Mouse (Mus musculus) G1E-ER4 (cell line): ENCODE results near the gene Ppp1r11. TPM values are rescaled to one million over a fixed set of nuclear protein-coding genes. Genes with fewer than 3 reads are reported as not detected.

Experiments used
- GATA1 ChIP-seq: IDR thresholded peaks from one replicate; pipeline ENCODE4 v1.8.0; 2012; ENCODE audit warnings: low read length, inconsistent platforms
- polyA plus RNA-seq: library from polyadenylated mRNA; stranded (reverse); fragments of >175 nt; gene quantifications from 2 replicates; pipeline ENCODE4 v1.2.3, GENCODE M21; 2012

The Ppp1r11 gene
- 252 and 445 TPM in 2 replicates for polyA plus RNA-seq

DNA sequence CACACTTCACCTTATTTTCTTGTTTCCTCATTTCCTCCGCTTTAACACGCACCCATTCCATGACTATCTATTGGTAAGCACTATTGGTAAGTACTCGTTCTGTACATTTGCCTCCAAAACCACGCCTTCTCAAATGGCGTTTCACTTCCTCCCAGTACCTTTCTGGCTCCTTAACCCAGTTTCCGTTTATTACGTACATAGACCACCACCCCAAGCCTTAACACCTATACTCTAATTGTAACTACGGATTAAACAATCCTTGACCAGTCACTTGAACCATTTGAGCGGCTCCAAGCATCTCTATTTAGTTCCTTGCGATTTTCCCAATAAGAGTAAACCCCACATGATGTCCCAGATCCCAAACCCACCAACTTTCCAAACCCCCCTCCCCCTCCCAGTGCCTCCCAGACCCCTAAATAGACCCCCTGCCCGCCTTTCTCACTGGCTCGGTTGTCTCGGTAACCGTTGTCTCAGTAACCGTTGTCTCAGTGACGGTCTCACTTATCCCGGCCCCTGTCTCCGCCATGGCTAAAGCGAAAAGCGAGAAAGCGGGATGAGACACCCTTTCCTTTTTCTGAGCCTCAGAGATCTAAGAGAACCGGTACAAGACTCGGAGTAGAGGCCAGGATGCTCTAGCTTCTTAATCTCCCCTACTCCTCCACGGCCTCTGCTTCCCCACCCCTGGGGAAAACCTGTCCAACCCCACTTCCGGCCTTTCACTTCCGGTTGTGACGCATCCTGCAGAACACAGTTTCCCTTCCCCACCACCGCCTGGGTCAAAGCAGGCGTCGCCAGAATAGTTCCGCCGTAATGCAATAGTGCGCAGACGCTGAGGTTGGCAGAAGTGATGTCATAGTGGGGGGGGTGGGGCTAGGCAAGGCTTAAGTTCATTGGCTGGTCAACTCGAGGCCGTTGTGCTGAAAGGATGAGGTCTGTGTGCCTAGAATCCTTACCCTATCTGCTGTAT lies at the start of gene Ppp1r11:
TSS of gene Ppp1r11 (minus strand) at position 761 of the 967 bp plus-strand sequence.
- no peak for TF ChIP-seq GATA1

DNA sequence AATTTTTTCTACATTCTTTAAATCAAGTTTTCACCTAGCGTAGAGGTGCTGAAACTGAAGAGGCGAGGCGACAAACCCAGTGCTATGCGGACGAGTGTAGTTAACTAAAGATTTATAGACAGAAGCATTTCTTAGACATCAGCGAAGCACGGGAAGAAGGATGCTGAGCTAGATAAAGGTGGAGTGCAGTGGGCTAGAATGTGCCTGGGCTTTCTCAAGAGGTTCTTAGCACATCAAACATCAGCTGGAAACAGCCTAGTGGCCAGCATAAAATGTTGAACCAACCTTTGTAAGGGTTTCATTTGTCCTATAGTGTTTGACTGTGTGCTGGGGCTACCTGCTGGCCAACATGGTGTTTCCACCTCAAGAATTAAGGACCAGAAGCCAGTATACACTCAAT lies 49.3 kb upstream of the Ppp1r11 start, which contains the start of gene Zfp57:
TSS of gene Zfp57 (plus strand) at position 301 of the 400 bp plus-strand sequence.
- TF ChIP-seq GATA1 = no peak

DNA sequence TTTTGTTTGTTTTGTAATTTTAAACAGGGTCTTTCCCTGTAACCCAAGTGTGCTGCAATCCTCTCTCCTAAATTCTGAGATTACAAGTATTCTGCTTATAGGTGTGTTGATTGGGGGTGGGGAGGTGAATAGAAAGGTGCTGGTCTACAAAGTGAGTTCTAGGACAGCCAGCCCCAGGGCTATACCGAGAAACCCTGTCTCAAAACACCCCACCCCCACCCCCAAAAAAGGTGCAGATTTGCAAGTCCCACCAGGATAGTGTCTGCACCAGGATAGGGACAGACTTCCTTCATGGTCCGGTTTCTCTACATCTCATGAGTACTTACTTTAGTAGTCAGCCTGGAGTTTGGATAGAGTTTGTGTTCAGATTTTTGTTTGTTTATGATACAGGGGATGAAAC lies 46.9 kb upstream of the Ppp1r11 start:
- TF ChIP-seq GATA1 = no peak

DNA sequence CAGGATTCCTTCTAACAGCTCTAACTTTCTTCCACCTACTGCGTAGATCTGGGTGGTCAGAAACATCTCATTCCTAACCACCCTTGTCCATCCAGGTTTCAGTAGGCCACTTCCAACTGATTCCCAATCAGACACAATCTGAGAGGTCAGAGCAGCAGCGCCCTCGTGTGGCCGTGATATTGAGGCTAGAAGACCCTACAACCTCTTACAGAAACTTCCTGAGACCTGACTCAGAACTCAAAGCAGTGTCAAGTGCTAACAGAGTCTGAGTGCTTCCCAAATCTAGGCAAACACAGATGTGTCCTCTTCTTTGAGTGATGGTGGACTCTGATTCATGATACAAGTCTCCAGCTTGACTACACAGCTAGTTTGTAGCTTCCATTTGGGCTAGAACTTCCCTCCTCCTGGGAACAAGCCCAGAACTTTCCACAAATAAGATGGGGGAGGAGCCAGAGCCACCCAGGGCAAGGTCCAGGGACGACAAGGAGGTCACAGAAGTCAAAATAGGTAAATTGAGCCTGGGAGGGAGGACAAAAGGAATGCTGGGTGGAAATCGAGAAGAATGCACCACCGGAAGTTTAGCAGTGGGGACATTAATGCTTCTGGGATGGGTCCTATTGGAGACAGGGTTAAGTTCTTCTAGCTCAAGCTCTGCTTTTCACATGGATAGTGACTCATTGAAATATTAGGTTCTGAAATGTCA lies 45.6 kb upstream of the Ppp1r11 start:
- no peak for TF ChIP-seq GATA1

DNA sequence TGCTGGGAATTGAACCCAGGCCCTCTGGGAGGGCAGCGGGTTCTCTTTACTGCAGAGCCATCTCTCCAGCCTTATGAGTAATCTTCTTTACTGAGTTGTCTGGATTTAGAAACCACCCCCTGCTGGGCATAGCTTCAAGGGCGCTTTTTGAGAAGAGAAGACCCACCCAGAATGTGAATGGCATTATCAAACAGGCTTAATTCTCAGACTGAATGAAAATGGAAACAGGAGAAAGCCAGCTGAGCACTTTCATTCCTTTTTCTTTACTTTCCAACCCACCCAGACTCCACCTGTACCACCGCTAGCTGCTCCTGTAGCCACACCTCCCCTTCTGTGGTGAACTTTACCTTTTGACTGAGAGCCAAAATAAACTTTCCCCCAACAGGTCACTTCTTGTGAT lies 43.9 kb upstream of the Ppp1r11 start:
- TF ChIP-seq GATA1 = no peak

DNA sequence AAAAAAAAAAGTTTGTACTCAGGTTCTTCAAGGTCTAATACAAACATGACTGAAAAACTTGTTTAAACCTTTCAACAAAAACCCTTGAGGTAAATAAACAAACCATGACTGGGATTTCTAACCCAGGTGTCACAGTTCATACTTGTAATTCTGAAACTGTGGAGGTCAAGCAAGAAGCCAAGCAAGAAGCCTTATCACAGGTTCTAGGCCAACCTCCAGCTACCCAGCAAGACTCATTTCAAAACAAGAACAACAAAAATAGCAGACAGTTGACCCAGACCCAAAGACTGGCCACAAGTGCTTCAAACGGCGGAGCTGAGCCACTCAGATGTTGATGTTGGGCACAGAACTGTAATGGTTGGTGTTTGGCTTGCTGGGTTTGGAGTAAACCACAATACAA lies 43.0 kb upstream of the Ppp1r11 start:
- TF ChIP-seq GATA1 = no peak

DNA sequence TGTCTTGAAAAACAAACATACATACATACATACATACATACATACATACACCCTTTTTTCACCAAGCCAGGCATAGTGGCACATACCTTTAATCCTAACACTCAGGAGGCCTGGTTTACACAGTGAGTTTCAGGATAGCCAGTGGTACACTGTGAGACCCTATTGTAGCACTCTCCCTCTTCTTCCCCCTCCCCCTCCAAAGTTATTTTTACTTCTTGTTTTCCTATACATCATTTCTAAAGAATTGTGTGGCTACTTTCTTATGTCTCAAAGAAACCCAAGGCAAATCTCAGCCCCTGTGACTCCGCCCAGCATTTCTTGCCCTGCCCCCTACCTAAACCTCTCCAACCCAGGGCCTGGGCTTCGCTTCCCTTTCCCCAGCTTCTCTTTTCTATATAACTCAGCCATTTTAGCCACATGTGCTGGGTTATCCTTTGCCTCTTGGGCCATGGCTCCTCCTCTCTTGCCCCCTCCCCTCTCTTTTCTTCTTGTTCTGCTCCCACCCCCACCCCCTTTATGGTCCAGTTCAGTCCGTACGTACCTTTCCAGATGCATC lies 42.3 kb upstream of the Ppp1r11 start:
- TF ChIP-seq GATA1 = no peak

DNA sequence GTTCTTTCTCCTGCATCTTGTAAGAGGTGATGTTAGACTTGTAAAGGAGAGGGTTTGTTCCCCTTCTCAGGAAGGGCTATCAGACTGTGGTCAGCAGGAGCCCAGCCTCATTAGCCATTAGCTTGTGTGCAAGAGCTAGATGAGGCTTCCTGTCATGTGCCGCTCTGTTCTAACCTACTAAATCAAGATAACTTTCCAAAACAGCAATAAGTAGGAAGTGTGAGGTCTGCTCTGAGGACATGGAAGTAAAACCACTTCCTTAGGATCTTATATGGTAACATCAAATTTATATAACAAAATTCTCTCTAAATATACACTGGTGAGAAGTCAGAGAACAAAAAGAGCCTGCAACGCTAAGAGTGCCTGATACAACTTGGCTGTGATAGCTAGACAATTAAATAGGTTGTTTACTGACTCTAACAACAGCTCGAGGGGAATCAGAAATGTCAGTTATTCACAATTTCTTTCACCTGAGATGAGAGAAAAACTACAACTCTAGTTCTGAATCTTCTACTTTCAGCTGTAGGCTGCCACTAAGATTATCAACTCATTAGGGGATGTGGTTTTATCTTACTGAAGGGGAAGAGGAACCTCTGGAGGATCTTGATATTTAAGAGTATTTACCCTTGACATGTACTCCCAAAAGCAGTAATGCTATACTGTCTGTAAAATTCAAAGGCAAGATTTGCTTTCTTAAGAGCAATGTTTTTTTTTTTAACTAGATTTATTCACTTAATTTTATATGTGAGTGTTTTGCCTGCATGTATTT lies 41.0 kb upstream of the Ppp1r11 start:
- peak; percentile 19 for TF ChIP-seq GATA1

DNA sequence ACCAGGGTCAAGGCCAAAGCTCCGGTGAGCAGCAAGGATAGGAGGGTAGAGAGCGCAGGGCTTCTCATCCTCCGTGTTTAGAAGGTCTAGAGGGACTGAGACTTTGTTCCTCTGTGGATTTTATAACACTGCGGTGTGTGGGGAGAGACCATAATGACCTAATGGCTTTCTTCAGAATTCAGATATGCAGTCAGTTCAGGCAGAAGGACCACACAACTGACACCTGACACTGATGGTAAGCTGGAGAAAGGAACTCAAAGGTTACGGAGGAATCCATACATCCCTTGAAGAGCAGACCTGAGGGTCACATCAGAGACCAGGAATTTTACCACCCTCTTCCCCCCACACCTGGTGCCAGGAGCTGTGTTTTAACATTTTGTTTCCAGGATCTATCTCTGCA lies 37.9 kb upstream of the Ppp1r11 start, which contains the start of gene H2-M5:
TSS of gene H2-M5 (minus strand) at position 101 of the 400 bp plus-strand sequence.
- TF ChIP-seq GATA1 = no peak

DNA sequence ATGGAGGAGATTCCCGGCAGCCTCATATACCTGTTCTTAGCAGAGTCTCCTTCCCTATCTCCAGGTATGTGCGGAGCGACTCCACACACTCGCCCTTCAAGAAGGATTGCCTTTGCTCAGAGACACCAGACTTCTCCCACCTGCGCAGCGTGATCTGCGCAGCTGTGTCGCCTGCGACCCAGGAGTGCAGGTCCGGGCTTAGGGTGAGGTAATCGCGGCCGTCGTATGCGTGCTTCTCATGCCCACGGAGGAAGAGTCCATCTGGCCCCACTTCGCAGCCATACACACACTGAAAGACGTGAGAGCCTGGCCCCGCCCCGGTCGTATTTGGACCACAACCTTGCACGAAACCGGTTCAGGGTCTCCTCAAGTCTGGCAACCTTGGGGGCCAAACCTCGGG lies 36.9 kb upstream of the Ppp1r11 start:
- no peak for TF ChIP-seq GATA1

DNA sequence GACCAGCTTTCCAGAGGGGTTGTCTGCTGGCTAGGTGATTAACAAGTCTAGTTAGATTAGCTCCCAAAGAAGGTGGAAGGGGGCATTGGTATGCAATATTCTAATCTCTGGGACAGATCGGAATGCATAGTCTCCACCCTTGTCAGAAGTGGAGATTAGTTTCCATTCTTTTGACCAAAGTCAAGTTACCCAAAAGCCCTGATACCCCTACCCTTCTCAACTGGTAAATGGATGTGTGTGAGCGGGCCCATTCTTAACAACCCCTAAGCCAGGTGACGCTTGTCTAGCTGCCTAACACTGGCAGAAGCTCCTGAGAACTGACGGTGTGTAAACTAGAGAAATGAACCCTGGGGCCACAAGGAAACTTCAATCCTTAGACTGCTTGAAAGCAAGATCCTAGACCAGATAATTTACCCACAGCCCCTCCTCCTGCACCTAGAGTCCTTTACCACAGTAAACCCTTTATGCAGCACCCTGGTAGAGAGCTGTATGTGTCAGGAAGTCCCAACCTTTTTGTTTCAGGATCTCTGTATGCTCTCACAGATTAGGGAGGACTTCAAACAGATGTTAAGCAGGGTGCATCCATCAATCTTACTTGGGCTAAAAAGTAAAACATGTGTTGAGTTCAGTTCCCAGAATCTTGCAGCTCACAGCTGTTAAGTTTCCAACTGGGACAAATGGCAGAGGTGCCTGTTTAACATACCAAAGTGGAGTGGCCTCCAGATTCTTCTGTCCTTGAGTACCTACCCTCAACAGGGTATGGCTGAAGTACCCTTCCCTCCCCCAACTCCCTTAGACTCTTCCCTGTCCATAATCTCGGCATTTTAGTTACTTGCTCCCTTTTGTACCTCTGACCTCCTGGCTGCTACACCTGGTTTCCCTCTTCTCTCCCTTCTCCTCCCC lies 31.0 kb upstream of the Ppp1r11 start:
- no peak for TF ChIP-seq GATA1

DNA sequence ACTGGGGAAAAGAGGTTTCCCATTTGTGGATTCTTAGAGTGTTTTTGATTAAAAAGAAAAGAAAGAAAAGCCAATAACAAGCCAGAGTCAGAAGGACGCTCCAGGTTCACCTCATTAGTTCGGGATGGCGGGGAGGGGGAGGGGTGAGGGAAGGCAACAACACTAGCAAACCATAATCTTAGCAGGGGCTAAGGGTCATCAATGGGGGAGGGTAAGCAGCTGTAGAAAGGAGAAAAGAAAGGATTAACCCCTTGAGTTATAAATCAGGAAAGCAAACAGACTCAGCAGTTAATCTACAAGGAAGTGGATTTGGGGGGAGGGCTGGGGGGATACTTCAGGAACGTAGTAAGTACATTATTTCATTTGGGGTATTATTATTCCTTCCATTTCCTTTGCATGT lies 30.3 kb upstream of the Ppp1r11 start:
- TF ChIP-seq GATA1 = no peak

DNA sequence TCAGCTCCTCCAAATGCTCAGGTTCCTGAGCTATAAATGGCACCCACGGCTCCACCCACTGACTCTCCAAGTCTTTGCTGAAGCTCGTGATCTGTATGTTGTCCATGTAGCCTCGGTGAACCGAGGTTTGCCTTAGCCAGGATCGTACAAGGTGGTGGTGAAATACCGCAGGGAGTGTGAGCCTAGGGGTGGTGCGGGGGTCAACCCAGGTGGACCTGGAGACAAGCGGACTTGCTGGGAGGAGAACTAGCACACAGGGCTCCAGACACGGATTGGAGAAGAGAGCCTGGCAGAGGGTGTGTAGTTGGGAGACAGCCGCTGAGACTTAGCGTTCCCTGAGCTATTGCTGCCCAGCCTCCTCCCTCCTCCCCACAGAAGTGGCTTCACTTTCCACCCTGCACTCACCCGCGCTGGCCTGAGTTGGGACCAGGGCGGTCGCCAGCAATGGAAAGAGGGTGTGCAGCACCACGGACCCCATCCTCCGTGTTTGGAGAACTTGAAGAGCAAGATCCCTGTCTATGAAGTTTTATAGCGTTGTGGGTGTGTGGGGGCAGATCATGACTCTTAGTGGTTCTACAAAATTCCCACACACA lies 29.8 kb upstream of the Ppp1r11 start, which contains the start of gene 2410137M14Rik:
TSS of gene 2410137M14Rik (minus strand) at position 17 of the 593 bp plus-strand sequence.
- TF ChIP-seq GATA1 = no peak
